8 mouse cellular contexts compared by ENCODE assay signal in genomic region chr5:48038033-48038432, GRCm38 (mm10). TPM values are rescaled to one million over a fixed set of nuclear protein-coding genes. Genes with fewer than 3 reads are reported as not detected.
DNase-seq lines count a peak whose midpoint lies in the region; ATAC-seq lines count a peak whose summit lies in the region.

No protein-coding gene starts in this region.

- 28% methylated on average over 5 of the region's 5 CpGs for WGBS in embryonic facial prominence, embryonic 11.5 days

- no peak overlapping the region for H3K4me3 ChIP-seq in embryonic facial prominence, embryonic 11.5 days (ENCODE audit: low read depth, low read length)

- peak; percentile 8 to 46 for DNase-seq in adrenal gland, adult (ENCODE audit: inconsistent age in 2 of 2, low spot score in 1 of 2)
- DNase-seq in adrenal gland, postnatal 4 days (ENCODE audit: low spot score in 2 of 2), result no peak
- peak; percentile 21 for DNase-seq in left cerebral cortex, postnatal 4 days
- DNase-seq in left cerebral cortex, adult 8-10 months (ENCODE audit: low spot score in 2 of 2), result no peak
- peak; percentile 56 for DNase-seq in embryonic facial prominence, embryonic 11.5 days (ENCODE audit: low spot score)
- DNase-seq in layer of hippocampus, postnatal 10 days (ENCODE audit: low spot score in 2 of 2), result peak; percentile 38 to 44
- no peak for DNase-seq in c-Kit-positive CD71-positive TER-119-positive erythroid progenitor cells, embryonic 14.5 days (ENCODE audit: low spot score)

- H3K36me3 ChIP-seq in embryonic facial prominence, embryonic 11.5 days (replicated peaks; ENCODE audit: control insufficient read depth, insufficient read depth, low read depth, low read length), result no peaks in the 10 kb centered on the region

- H3K4me1 ChIP-seq in embryonic facial prominence, embryonic 11.5 days (ENCODE audit: control insufficient read depth, insufficient read depth, low read length), result no peaks in the 10 kb centered on the region

- no peak overlapping the region for H3K9ac ChIP-seq in embryonic facial prominence, embryonic 11.5 days (replicated peaks; ENCODE audit: low read length)

- no peaks in the 10 kb centered on the region for H3K9me3 ChIP-seq in embryonic facial prominence, embryonic 11.5 days (replicated peaks; ENCODE audit: control insufficient read depth, low read length)

- peak; percentile 23; the same call in 1 of the 2 replicates for ATAC-seq in embryonic facial prominence, embryonic 11.5 days (replicated peaks; ENCODE audit: insufficient number of reproducible peaks, low FRiP score, low TSS enrichment, low read depth)
- no peak for ATAC-seq in megakaryocyte, adult 5-6 weeks (ENCODE audit: poor library complexity, severe bottlenecking)

- intact Hi-C loops in left cerebral cortex, postnatal 4 days (cut with DNase I), result loop anchor here (5.0 kb wide), 1 partner anchor 204 kb away; no protein-coding TSS in a partner anchor

- no peak overlapping the region for H3K27ac ChIP-seq in embryonic facial prominence, embryonic 11.5 days (replicated peaks; ENCODE audit: low read depth, low read length)

- H3K27me3 ChIP-seq in embryonic facial prominence, embryonic 11.5 days (ENCODE audit: control insufficient read depth, insufficient read depth, low read length), result no peaks in the 10 kb centered on the region

- H3K4me2 ChIP-seq in embryonic facial prominence, embryonic 11.5 days (ENCODE audit: low read depth, low read length), result no peak overlapping the region

RNA-seq across cellular contexts. Expression of gene Slit2, which starts 55.1 kb away (rescaled TPM):
- 10 to 100 TPM; 24.0 to 44.5 TPM for total RNA-seq in adrenal gland, postnatal 4 days (2021)
- 10 to 100 TPM; 37.3 to 38.7 TPM for total RNA-seq in left cerebral cortex, postnatal 4 days (2021)
- total RNA-seq in left cerebral cortex, adult 8-10 months (2022), result 10 to 100 TPM; 25.0 to 50.0 (median 31.9) TPM
- polyA plus RNA-seq in embryonic facial prominence, embryonic 11.5 days (2014; fragmentation: Nextera tagmentation; extraction: Ambion mirVana), result 19.4 and 23.8 TPM in 2 replicates
- 10 to 100 TPM; 47.8 to 49.0 TPM for total RNA-seq in layer of hippocampus, postnatal 10 days (2021)
- not detected in 2 replicates for total RNA-seq in megakaryocyte, adult 5-6 weeks (2015)
- total RNA-seq in megakaryocyte, adult 5-6 weeks (2017), result under 0.01 TPM in 1 of 2 replicates, not detected in the other

Comparison
In these comparisons a context has a peak if more than half of its experiments do, and no peak if none do; other contexts are left out.
1. DNase-seq: peak in adrenal gland, adult (2 of 2), left cerebral cortex, postnatal 4 days (single experiment), embryonic facial prominence, embryonic 11.5 days (single experiment) and layer of hippocampus, postnatal 10 days (2 of 2); none in adrenal gland, postnatal 4 days (0 of 2), left cerebral cortex, adult 8-10 months (0 of 2) and c-Kit-positive CD71-positive TER-119-positive erythroid progenitor cells, embryonic 14.5 days (single experiment).
2. RNA of gene Slit2, which starts 55.1 kb away (total RNA-seq): 47.8 to 49.0 TPM in layer of hippocampus, postnatal 10 days, 24.0 to 44.5 TPM in adrenal gland, postnatal 4 days, 37.3 to 38.7 TPM in left cerebral cortex, postnatal 4 days and 25.0 to 50.0 TPM in left cerebral cortex, adult 8-10 months; under 0.01 TPM in megakaryocyte, adult 5-6 weeks; every median in the first group is over 10 times any median in the second.